Mouse (Mus musculus): Measurements from ENCODE around the gene Gm37240. TPM values are rescaled to one million over a fixed set of nuclear protein-coding genes. Genes with fewer than 3 reads are reported as not detected.
A peak's percentile ranks its signal among the peaks of the same experiment; 100 is the strongest.

The Gm37240 gene
- polyA plus RNA-seq, 1 experiment from 2014 or later: 12.7 TPM

DNA sequence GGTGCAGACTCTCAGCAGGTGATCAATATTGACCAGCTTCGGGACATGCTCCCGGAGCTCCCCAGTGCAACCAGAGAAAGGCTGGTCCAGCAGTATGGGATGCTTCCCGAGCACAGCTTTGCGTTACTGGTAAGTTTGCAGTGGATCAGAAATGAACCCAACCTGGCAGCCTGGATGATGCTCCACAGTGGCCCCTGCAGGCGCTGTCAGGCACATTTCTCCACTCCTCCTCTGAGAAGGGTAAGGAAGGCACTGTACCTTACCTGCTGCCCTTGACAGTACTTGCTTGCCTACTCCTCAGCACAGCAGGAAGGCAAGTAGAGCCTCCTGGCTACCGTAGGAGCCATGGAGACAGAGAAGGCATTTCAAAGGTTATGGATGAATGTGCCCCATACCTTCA lies 268.4 kb downstream of the Gm37240 start:
- Histone ChIP-seq H3K27ac (no peak overlapping the region), H3K9me3 (replicated peaks) (no peaks in the 10 kb centered on the region)

DNA sequence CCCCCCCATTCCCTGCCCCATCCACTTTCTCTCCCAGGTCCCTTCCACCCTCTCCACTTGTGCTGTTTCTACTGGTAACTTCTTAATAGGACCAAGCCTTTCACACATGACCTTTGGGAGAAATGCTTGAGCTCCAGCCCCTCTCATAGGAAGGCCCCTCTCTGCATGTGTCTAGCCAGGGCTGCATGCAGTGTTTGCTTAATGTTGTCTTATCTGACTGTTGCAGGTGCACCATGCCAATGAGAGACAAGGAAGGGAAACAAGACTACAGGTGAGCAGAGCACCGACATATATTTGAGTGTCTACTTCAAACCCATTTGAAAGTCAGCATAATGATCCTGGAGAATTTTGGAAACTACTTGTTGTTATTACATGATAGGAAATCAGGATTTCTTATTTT lies 270.9 kb downstream of the Gm37240 start:
- no peak overlapping the region for H3K27ac ChIP-seq
- peaks cover 8% of the 10 kb centered on the region for H3K36me3 ChIP-seq
- no peak overlapping the region for H3K9ac ChIP-seq
- no peaks in the 10 kb centered on the region for H3K27me3 ChIP-seq
- no peaks in the 10 kb centered on the region for H3K4me1 ChIP-seq (replicated peaks)
- no peaks in the 10 kb centered on the region for H3K9me3 ChIP-seq (replicated peaks)
- H3K4me2 ChIP-seq: no peak overlapping the region
- H3K4me3 ChIP-seq: no peak overlapping the region
- 96% methylated on average over 1 of the region's 1 CpGs for WGBS
- ATAC-seq (replicated peaks; ENCODE audit: insufficient number of reproducible peaks, insufficient read depth, low FRiP score, low read depth): no peak

More for the DNA sequence above, 268.4 kb downstream of the Gm37240 start:
- Histone ChIP-seq H3K27me3 (no peaks in the 10 kb centered on the region), H3K9ac (no peak overlapping the region), H3K4me2 (no peak overlapping the region), H3K4me3 (no peak overlapping the region), H3K36me3 (peaks cover 13% of the 10 kb centered on the region), H3K4me1 (replicated peaks) (no peaks in the 10 kb centered on the region)
- WGBS: 81% methylated on average over 6 of the region's 6 CpGs
- no peak for ATAC-seq (replicated peaks; ENCODE audit: insufficient number of reproducible peaks, insufficient read depth, low FRiP score, low read depth)

DNA sequence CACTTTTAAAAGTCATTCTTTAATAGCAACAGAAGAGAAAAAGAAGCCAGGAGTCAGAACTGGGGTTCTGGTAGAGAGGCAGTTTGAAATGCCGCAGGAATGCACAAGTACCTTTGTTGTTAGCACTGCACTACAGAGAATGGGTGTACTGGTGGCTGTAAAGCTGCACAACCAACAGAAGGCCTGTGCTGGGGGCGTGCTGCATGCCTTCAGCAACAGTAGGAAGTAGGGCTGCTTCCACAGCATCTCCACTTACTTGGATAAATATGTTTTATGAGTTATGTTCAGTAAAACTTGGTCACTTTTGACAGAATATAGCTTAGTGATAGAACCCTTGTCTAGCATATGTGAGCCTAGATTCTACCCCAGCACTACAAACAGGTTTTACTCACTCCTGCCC lies 279.6 kb downstream of the Gm37240 start:
- Histone ChIP-seq H3K4me3 (no peak overlapping the region), H3K4me1 (replicated peaks) (peaks cover 10% of the 10 kb centered on the region; the same call in 1 of the 2 replicates), H3K36me3 (no peaks in the 10 kb centered on the region), H3K27ac (no peak overlapping the region), H3K9ac (no peak overlapping the region), H3K9me3 (replicated peaks) (no peaks in the 10 kb centered on the region), H3K27me3 (no peaks in the 10 kb centered on the region), H3K4me2 (no peak overlapping the region)
- WGBS: 82% methylated on average over 2 of the region's 2 CpGs
- no peak for ATAC-seq (replicated peaks; ENCODE audit: insufficient number of reproducible peaks, insufficient read depth, low FRiP score, low read depth)

DNA sequence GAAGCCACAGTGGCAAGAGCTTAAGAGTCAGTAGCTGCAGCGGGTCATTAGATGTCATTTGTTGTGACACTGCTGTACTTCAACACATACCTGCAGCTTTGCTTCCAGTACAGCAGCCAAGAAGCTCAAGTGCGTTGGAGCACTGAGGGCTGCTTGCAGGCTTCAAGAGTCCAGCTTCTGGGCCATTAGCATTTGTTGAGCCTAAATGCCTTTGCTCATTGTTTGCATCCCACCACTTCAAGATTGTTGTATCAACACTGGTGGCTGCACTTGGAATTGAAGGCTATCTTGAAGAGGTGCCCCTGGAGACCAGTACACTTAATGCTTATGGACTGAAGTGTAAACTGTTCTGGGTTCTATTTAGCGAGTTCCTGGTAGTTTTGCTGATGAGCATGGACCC lies 280.4 kb downstream of the Gm37240 start:
- Histone ChIP-seq H3K4me3 (no peak overlapping the region), H3K4me2 (no peak overlapping the region), H3K27ac (no peak overlapping the region), H3K9ac (no peak overlapping the region), H3K27me3 (no peaks in the 10 kb centered on the region), H3K4me1 (replicated peaks) (peaks cover 14% of the 10 kb centered on the region), H3K36me3 (no peaks in the 10 kb centered on the region), H3K9me3 (replicated peaks) (no peaks in the 10 kb centered on the region)
- ATAC-seq (replicated peaks; ENCODE audit: insufficient number of reproducible peaks, insufficient read depth, low FRiP score, low read depth): no peak
- WGBS: 87% methylated on average over 3 of the region's 3 CpGs

DNA sequence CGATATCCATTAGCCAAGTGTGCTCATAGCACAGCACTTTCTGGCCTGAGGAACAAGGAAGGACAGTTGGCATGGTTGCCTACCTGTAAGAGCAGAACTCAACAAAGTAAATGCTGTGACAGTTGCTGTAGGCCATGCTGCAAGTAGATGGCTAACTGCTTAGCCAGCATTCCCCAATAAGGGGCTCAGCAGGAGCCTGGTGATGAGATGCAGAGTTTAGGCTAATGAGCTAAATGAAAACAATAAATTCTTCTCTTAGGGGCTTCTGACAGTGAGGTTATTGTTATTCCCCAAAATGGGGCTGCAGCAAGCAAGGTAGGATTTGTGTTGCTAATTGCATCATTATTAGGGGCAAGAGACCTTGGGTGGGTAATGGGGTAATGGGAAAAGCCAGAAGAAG lies 283.5 kb downstream of the Gm37240 start:
- no peak overlapping the region for H3K27ac ChIP-seq
- no peaks in the 10 kb centered on the region for H3K36me3 ChIP-seq
- H3K4me3 ChIP-seq: no peak overlapping the region
- no peak overlapping the region for H3K4me2 ChIP-seq
- WGBS: 86% methylated on average over 1 of the region's 1 CpGs
- ATAC-seq (replicated peaks; ENCODE audit: insufficient number of reproducible peaks, insufficient read depth, low FRiP score, low read depth): no peak
- H3K9ac ChIP-seq: no peak overlapping the region
- no peaks in the 10 kb centered on the region for H3K27me3 ChIP-seq
- peaks cover 26% of the 10 kb centered on the region for H3K4me1 ChIP-seq (replicated peaks)
- no peaks in the 10 kb centered on the region for H3K9me3 ChIP-seq (replicated peaks)

DNA sequence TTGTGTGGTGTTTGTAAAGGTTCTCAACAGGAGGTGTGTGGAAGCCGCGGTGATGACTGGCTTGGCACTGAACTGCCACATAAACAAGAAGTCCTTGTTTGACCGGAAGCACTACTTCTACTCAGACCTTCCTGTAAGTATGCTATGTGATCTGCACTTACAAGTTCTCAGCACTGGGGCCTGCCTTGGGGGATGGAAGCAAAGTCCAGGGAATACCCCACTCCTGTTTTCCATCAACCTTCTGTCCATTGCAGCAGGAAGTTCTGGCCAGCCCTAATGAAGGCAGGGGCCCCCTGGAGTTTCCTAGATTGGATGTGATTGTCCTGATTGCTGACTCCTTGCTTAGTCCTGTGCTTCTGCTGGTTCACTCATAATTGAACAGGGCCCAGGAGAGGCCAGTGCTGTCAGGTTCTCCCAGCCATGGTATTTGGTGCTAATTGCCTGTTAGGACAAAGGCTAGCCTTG lies 285.4 kb downstream of the Gm37240 start:
- H3K4me1 ChIP-seq (replicated peaks): peaks cover 26% of the 10 kb centered on the region
- WGBS: 24% methylated on average over 3 of the region's 3 CpGs
- H3K9me3 ChIP-seq (replicated peaks): no peaks in the 10 kb centered on the region
- H3K36me3 ChIP-seq: no peaks in the 10 kb centered on the region
- no peaks in the 10 kb centered on the region for H3K27me3 ChIP-seq
- H3K4me2 ChIP-seq: no peak overlapping the region
- no peak overlapping the region for H3K4me3 ChIP-seq
- no peak overlapping the region for H3K9ac ChIP-seq
- H3K27ac ChIP-seq: peak overlapping the region; percentile 61
- ATAC-seq (replicated peaks; ENCODE audit: insufficient number of reproducible peaks, insufficient read depth, low FRiP score, low read depth): no peak

DNA sequence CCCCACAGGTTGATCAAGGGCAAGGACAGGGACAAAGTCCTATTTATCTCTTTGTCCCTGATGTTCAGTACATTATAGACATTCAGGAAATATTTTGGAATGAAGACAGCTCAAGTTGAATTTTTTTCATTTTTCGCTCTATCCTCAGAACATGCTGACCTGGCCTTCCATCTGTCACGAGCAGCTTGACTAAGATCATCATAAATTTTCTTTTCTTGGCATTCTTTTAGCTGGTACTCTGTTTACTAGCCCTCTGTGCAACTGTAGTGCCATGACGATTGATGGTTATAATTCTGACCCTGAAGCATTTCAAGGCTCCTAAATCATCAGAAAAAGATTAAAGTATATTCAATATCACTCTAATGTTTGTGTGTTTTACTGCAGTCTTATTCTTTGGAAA lies 287.8 kb downstream of the Gm37240 start:
- Histone ChIP-seq H3K36me3 (no peaks in the 10 kb centered on the region), H3K27ac (no peak overlapping the region), H3K4me3 (no peak overlapping the region), H3K27me3 (no peaks in the 10 kb centered on the region), H3K9me3 (replicated peaks) (no peaks in the 10 kb centered on the region), H3K9ac (no peak overlapping the region), H3K4me1 (replicated peaks) (peaks cover 18% of the 10 kb centered on the region), H3K4me2 (no peak overlapping the region)
- ATAC-seq (replicated peaks; ENCODE audit: insufficient number of reproducible peaks, insufficient read depth, low FRiP score, low read depth): no peak
- 85% methylated on average over 3 of the region's 3 CpGs for WGBS

DNA sequence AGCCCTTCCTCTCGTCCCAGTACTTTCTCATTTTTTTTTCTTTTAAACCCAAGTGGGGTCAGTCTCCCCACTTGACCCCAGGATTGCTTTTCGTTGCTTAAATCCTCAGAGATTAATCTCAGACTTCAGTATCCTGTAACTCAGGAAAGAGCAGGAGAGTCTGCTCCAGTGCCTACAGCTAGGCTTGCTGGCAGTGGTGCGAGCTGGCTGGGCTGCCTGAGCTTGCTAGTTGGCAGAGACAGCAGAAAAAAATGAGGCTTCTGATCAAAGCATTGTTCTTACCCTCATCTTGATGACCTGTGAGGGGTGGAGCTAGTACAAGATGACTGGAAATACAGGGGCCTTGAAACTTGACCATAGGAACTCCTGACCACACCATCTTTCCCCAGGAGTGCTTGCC lies 292.9 kb downstream of the Gm37240 start:
- H3K27me3 ChIP-seq: no peaks in the 10 kb centered on the region
- ATAC-seq (replicated peaks; ENCODE audit: insufficient number of reproducible peaks, insufficient read depth, low FRiP score, low read depth): no peak
- H3K36me3 ChIP-seq: no peaks in the 10 kb centered on the region
- H3K27ac ChIP-seq: no peak overlapping the region
- no peak overlapping the region for H3K9ac ChIP-seq
- 64% methylated on average over 3 of the region's 3 CpGs for WGBS
- peaks cover 15% of the 10 kb centered on the region for H3K4me1 ChIP-seq (replicated peaks)
- no peaks in the 10 kb centered on the region for H3K9me3 ChIP-seq (replicated peaks)
- no peak overlapping the region for H3K4me2 ChIP-seq
- H3K4me3 ChIP-seq: no peak overlapping the region

DNA sequence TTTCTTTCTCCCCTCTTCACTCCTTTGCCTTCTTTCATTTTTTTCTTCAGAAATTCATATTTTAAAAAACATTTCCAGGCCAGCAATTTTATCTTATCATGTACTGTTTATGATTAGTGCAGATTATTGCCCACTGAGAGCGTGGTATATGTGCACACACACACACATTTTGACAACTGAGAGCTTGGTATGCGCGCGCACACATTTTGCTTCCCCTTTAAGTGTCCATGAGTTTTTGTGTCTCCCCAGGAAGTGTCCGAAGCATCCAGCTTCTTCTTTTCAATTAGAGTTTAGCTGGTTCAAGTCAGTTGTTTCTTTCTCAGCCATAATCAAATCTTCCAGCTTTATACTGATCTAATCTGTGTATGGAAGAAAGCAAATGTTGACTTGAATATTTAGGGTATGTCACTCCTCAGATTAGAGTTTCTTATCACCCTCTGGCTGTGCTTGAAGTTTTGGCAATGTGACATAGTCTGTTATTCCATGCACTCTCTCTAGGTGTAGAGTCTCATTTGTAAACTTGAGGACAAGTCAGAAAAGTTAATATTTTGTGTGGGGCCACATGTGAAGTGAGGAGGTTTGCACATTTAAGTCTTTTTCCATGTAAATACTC lies 294.6 kb downstream of the Gm37240 start:
- peak overlapping the region; percentile 57 for H3K27ac ChIP-seq
- H3K9me3 ChIP-seq (replicated peaks): no peaks in the 10 kb centered on the region
- H3K4me3 ChIP-seq: no peak overlapping the region
- H3K4me2 ChIP-seq: no peak overlapping the region
- H3K4me1 ChIP-seq (replicated peaks): peaks cover 24% of the 10 kb centered on the region
- no peaks in the 10 kb centered on the region for H3K36me3 ChIP-seq
- 72% methylated on average over 5 of the region's 5 CpGs for WGBS
- H3K27me3 ChIP-seq: no peaks in the 10 kb centered on the region
- H3K9ac ChIP-seq: no peak overlapping the region
- no peak for ATAC-seq (replicated peaks; ENCODE audit: insufficient number of reproducible peaks, insufficient read depth, low FRiP score, low read depth)

DNA sequence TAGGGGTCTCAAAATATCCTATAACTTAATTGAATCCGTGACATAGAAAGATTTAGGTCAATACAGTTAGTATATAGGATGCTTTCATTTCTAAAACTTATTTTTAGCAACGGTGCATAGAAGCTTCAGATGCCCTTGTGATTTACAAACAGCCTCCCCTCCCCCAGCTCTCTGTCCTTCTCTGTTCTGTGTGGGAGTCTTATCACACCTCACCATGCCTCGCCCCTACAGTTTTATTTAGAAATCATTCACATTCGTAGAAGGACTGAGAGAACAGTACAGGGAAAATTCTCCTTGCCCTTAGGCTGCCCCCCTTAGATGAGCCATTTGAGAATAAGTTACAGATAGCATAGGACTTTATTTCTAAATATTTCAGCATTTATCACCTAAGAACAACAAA lies 295.3 kb downstream of the Gm37240 start:
- H3K9me3 ChIP-seq (replicated peaks): no peaks in the 10 kb centered on the region
- H3K27ac ChIP-seq: peak overlapping the region; percentile 57
- H3K27me3 ChIP-seq: no peaks in the 10 kb centered on the region
- H3K36me3 ChIP-seq: no peaks in the 10 kb centered on the region
- 0 out of 2 replicates have a peak, but pooled peaks have one; percentile 47 for ATAC-seq (replicated peaks; ENCODE audit: insufficient number of reproducible peaks, insufficient read depth, low FRiP score, low read depth)
- no peak overlapping the region for H3K9ac ChIP-seq
- 32% methylated on average over 4 of the region's 4 CpGs for WGBS
- no peak overlapping the region for H3K4me2 ChIP-seq
- no peak overlapping the region for H3K4me3 ChIP-seq
- H3K4me1 ChIP-seq (replicated peaks): peaks cover 24% of the 10 kb centered on the region

DNA sequence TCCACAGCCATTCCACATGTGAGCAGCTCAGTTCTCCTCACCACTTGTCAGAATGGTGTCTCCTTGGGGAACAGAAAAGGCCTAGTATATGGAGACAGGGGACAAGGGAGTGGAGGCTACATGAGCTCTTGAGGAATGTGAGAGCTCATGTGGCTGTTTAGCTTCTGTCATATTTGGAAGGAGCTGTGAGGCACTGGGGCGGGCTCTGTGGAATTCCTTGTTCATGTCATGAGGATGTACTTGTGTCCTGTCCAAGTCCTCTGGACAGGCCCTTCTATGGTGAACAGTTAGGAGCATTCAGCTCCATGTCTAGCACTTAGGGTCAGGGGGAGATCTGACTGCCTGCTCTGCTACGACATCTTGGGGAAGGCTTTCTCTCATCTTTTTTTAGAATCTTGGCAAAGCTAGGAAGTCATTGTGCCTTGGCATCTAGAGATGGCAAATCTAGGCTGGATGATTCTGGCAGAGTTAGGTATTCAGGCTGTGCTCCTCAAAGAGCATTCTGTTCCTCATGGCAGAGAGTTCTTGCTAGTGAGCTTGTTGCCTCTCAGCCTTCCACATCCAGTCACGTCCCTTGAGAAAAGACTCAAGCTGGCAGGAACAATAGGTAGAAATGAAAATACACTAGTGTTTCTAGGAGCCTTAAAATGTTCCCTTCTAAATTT lies 297.1 kb downstream of the Gm37240 start:
- Histone ChIP-seq H3K27ac (peak overlapping the region; percentile 84), H3K4me1 (replicated peaks) (peaks cover 24% of the 10 kb centered on the region), H3K36me3 (no peaks in the 10 kb centered on the region), H3K9ac (no peak overlapping the region), H3K4me2 (no peak overlapping the region), H3K9me3 (replicated peaks) (no peaks in the 10 kb centered on the region), H3K27me3 (no peaks in the 10 kb centered on the region), H3K4me3 (no peak overlapping the region)
- peak; percentile 54 for ATAC-seq (replicated peaks; ENCODE audit: insufficient number of reproducible peaks, insufficient read depth, low FRiP score, low read depth)
- 64% methylated on average over 3 of the region's 3 CpGs for WGBS

DNA sequence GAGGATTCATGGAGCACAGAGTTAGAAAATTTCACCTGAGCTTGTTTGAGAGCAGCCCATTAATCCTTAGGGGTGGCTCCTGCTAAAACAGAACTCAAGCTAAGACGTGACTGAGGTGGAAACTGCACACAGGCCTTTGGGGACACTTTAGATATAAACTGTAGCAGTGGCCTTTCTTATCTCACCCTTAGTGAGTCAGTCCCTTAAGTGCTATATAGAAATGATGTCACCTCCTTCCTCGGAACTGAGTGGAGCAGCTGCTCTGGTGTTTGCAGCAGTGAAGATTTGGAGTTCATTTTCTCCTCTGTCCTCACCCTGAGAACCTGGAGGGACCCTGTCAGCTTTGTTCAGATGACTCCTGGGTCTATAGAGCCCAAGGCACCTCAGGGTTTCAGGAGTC lies 298.6 kb downstream of the Gm37240 start:
- Histone ChIP-seq H3K4me2 (no peak overlapping the region), H3K4me3 (no peak overlapping the region), H3K9ac (no peak overlapping the region), H3K36me3 (no peaks in the 10 kb centered on the region), H3K27me3 (no peaks in the 10 kb centered on the region), H3K4me1 (replicated peaks) (peaks cover 24% of the 10 kb centered on the region), H3K9me3 (replicated peaks) (no peaks in the 10 kb centered on the region), H3K27ac (peak overlapping the region; percentile 84)
- 8% methylated on average over 2 of the region's 2 CpGs for WGBS
- peak; percentile 53; the same call in 1 of the 2 replicates for ATAC-seq (replicated peaks; ENCODE audit: insufficient number of reproducible peaks, insufficient read depth, low FRiP score, low read depth)

Data from heart, embryonic 15.5 days (tissue).